Mouse (Mus musculus) heart, adult 11 months (tissue): ENCODE data around the gene Ctnnd1.
"Not testable (repeated sequence)": the region's sequence is repeated elsewhere in the genome, so short reads cannot be mapped to it uniquely, and the experiment has no call there.

Source experiments
- DNase-seq: peaks from one replicate; pipeline ENCODE4 v3.0.0; 2022

Ctnnd1 gene

DNA sequence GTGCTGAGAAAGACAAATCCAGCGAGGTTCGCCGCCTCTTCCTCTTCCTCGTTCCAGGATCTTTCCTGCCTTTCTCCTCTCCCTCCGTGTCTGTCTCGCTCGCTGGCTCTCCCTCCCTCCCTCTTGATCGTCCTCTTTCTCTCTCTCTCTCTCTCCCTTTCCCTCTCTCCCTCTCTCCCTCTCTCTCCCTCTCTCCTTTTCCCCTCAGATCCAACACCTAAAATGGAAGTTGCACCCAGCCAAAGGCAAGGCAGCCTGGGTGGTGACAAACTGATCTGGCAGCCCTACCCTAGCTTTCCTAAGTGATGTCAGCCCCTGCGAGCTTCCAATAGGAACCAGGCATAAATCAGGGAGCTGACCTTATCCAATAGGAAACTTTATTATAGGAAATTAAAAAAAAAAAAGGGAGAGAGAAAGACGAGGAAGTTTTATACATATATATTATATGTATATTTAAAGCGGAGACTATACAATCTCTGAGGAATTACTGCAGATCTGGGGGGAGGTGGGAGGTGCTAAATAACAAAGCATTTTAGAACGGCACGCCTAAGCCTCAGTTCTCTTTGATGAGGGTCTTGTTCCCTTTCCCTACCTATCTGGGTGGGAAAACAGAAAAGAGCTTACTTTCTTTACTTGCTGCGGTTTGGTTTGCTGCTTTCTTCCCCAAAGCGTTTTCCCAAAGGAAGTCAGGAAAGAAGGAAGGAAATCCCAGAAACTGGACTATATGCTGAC, at the start of gene Ctnnd1:
Ctnnd1 (minus strand) TSS at position 302 of the 732 bp plus-strand sequence.
- peak; percentile 99 for DNase-seq

GRCm38 (mm10) chr2:84695007-84695695, 44.6 kb upstream of the Ctnnd1 start:
- DNase-seq = peak; percentile 45

DNA sequence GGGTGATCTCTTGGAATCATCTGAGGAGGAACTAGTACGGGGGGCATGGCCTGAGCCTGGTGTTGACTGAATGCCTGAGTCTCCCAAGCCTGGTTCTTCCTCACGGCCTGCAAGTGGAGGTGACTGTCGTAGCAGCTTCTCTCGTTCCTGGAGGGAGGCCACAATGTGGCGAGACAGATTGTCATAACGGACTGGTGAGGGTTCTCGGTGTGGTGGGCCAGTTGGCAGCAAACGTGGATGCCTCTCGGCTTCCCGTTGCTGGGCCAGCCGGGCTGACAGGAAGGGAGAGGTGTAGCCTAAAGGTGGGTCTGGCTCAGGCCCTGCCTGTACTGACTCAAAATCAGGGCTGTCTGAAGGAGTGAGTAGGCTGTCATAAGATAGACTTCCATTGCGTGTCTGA, 39.5 kb upstream of the Ctnnd1 start:
- peak; percentile 93 for DNase-seq

GRCm38 (mm10) chr2:84688080-84688844, 37.7 kb upstream of the Ctnnd1 start:
- peak; percentile 72 for DNase-seq

DNA sequence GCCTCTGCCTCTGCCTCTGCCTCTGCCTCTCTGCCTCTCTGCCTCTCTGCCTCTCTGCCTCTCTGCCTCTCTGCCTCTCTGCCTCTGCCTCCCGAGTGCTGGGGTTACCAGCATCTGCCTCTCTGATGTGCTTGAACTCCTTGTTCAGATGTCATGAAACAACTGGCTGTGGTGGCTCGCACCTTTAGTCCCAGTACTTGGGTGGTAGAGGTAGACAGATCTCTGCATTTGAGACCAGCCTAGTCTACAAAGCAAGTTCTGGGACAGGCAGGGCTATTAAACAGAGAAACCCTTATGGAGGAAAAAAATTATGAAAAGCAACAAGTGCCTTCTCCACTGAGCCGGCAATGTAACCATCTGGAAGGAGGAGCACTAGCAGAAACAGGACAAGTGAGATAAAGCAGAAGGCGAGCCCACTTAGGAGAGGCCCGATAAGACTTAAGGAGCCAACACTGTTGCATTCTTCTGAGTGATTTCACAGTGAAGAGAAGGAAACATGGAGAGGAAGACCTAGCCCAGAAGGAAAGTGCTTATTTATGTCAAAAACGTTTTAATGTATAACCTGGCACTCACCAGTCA, 32.1 kb upstream of the Ctnnd1 start:
- no peak for DNase-seq

DNA sequence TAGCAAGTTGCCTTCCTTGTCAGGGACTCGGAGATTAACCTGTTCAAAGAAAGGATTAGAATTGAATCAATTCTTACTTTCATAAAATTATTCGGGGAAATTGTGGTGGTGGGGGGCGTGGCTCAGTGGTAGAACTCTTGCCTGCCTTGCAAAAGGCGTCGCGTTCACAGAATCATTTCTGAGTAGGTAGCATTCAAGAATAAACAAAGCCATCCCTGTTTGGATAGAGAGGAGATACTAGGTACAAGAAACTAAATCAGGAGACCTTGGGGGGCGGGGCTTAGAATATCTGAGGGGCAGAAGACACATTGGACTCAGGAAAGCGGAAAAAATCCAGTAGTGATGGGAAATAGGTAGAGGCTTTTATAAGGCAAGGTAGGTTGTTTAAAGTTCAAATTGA, 28.5 kb upstream of the Ctnnd1 start, which contains the start of gene Tmx2:
Tmx2 (minus strand) TSS at position 125 of the 400 bp plus-strand sequence.
- DNase-seq = peak; percentile 52

- peak; percentile 100 for DNase-seq
These were observed 27.7 kb upstream of the Ctnnd1 start, which contains the start of the genes Gm28635 and Med19 for GRCm38 (mm10) chr2:84677968-84678880. TSS of gene Gm28635 (minus strand) at chr2:84678041. TSS of gene Med19 (plus strand) at chr2:84678402.

DNA sequence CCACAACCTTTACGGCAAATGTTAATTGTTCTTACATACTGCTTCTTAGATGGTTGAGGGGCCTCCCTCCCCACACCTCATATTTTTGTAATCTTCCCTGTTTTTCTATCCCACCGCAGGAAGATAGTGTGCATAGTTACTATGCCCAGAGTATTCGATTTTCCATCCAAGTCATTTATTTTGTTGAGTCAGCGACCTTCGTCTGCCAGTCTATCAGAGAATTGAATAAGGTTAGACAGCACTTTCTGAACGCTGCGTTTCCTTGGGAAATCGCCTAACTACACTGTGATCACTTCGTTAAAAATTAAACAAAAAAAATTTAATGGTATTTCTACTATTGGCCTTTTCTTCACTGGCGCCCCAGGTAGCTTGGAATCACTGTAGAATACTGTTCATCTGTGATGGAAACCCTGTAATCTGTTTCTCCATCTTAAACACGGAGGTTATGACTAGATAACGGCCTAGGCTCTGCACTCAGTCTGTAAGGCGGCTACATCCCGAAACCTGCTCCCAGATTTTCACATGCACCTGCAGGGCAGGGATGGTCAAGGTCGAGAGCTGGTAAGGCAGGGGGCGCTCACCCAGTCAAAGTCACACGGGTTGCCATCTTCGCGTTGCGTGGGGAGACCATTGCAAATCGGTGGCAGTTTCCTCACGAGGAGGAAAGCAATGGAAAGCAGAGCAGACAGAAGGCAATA, 26.9 kb upstream of the Ctnnd1 start:
- DNase-seq = peak; percentile 64

DNA sequence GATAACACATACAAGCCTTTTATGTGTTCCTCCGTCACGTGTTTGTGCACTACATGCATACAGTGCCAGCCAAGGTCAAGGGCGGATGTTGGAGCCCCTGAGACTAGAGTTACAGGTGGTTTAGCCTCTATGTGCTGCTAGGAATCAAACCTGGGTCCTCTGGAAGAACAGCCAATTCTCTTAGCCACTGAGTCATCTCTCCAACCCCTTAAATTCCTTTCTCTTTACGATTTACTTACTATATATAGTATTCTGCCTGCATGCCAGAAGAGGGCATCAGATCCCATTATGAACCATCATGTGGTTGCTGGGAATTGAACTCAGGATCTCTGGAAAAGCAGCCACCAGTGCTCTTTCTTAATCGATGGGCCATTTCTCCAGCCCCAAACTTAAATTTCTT, 21.0 kb upstream of the Ctnnd1 start:
- not testable (repeated sequence) for DNase-seq

- peak; percentile 99 for DNase-seq
These were observed 20.0 kb upstream of the Ctnnd1 start, which contains the start of gene Selenoh for GRCm38 (mm10) chr2:84670569-84670933. TSS of gene Selenoh (minus strand) at chr2:84670770.

DNA sequence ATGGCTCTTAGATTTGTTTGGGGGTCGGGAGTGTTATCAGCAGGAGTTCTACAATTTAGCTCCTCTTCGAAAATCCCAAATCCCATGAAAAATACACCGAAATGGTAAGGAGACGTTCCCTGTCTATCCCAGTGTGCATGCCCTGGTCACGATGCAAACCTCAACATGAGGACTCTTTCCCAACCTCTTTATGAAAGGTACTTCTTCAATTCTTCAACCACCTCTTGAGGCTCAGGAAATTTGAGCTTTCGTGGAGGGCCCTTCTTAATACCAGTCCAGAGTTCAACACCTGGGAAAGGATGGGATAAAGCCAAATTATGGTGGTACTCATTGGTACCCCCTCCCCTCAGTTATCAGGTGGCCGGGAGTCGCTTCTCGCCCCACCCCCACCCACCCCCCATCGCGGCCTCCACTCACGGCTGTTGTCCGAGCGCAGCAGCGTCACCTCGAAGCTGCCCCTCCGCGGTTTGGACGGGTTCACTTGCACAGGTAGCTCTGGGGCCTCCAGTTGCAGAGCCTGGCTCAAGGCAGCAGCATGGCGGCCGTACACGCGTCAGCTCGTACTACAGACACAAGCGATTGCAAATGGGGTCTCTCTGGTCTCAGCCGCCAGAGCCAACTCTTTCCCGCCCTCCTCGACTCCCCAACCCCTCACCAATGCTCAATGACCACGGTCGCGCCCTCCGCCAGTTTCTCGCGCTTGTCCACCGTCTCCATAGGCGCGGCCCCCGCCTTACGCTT, 19.4 kb upstream of the Ctnnd1 start:
- DNase-seq = no peak

- no peak for DNase-seq
These were observed 15.5 kb upstream of the Ctnnd1 start for GRCm38 (mm10) chr2:84666081-84666480.

DNA sequence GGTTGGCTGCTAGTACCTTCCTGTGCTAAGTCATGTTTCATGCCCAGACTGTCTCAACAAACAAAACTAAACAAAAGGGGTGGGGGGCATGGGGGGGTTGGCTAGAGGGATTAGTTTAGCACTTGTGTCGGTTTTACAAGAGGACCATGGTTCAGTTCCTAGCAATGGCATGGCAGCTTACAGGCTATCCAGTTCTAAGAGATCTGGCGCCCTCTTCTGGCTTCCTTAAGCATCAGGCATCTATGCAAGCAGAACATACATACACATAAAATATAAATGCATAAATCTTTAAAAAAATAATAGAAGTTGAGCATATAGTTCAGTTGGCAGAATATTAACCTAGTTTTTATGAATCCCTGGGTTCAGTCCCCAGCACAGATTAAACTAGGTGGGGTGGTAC, 12.3 kb upstream of the Ctnnd1 start:
- no peak for DNase-seq

DNA sequence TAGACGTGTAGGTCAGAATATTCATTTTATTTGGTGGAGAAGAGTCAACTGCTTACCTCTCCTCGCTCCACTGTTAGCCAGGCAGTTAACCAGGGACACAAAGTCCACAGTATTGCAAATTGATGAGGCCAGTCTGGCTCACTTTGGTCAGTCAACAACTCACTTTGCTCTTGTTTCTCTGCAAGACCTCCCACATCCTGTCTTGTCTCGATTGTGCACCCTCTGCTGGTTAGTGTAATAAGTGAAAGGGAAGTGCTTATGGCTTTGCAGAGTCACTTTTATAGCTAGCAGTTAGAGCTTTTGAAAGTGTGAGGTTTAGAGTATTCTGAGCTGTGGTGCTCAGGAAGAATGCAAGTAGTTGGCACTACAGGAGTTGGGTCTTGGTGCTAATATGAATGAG, 9.7 kb upstream of the Ctnnd1 start:
- no peak for DNase-seq

GRCm38 (mm10) chr2:84658806-84659205, 8.2 kb upstream of the Ctnnd1 start, which contains the start of gene Btbd18:
TSS of gene Btbd18 (plus strand) at chr2:84659079.
- DNase-seq = no peak

DNA sequence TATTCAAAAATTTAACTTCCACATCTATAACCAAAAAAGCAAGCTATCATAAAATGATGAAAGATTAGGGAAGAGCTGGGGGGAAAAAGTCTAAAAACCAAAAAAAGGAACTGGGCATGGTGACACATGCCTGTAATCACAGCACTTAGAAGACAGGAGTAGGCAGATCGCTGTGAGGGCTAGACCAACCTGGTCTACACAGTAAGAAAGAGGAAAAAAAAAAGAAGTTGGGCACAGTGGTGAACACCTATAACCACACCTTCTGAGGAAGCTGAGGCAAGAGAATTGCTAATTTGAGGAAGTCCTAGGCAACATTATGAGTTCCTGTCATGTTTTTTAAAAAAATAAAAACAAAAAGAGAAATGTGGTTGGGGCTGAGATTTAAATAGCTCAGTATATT, 5.3 kb upstream of the Ctnnd1 start:
- DNase-seq = peak; percentile 74

- no peak for DNase-seq
These were observed 2.8 kb upstream of the Ctnnd1 start for GRCm38 (mm10) chr2:84653354-84653753.

DNA sequence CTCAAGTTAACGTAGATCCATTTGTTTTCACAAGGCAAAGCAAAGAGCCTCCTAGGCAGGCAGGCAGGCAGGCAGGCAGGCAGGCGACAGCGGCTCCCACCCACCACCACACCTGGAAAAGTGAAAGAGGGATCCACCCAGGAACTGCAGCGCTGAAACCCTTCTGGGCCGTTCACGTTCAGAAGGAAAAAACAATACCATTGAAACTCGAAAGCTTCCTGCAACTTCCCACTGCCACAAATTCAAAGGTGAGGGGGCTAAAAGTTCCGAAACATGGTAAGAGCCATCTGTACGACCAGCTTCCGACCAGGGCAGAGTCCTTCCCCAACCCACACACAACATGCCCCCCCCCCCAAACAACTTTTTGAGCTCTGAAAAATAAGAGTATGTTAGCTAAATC, 891 bp downstream of the Ctnnd1 start:
- peak; percentile 95 for DNase-seq

- DNase-seq = no peak
These were observed 2.2 kb downstream of the Ctnnd1 start for GRCm38 (mm10) chr2:84648369-84648768.

- peak; percentile 82 for DNase-seq
These were observed 3.5 kb downstream of the Ctnnd1 start for GRCm38 (mm10) chr2:84647051-84647568.
